Mouse (Mus musculus) liver, embryonic 14 days (tissue): ENCODE measurements around the gene Igf1r. TPM values are rescaled to one million over a fixed set of nuclear protein-coding genes. Genes with fewer than 3 reads are reported as not detected.

ENCODE experiments used
- polyA plus RNA-seq: library from polyadenylated mRNA; depleted of rRNA; stranded (reverse); fragments of >200 nt; gene quantifications from 2 replicates; pipeline ENCODE4 v1.2.3, GENCODE M21; 2012; rRNA removed

Igf1r gene
- 2.6 and 2.7 TPM in 2 replicates for polyA plus RNA-seq

GRCm38 (mm10) chr7:67952777-67953700, at the start of gene Igf1r:
Igf1r (plus strand) TSS chr7:67952827.

DNA sequence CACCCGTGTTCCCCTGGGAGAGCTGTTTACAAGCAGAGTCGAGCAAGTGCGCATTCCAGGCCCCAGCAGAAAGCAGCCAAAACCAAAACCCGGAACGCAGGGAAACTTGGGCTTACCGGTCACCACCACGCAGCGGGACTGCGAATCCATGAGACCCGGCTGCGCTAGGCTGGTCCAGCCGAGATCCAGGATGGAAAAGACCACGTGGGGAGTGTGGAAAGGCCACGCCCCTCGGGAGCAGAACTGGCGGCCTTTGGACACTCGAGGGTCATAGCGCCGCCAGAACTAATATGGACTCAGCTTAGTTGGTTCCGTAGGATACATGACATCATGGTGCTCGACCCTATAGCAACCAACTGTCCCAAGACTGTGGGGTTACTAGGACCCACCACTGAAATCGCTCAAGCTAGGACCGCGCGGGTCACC, 311.4 kb downstream of the Igf1r start, which contains the start of gene Pgpep1l:
TSS of gene Pgpep1l (minus strand) at position 206 of the 426 bp plus-strand sequence.

DNA sequence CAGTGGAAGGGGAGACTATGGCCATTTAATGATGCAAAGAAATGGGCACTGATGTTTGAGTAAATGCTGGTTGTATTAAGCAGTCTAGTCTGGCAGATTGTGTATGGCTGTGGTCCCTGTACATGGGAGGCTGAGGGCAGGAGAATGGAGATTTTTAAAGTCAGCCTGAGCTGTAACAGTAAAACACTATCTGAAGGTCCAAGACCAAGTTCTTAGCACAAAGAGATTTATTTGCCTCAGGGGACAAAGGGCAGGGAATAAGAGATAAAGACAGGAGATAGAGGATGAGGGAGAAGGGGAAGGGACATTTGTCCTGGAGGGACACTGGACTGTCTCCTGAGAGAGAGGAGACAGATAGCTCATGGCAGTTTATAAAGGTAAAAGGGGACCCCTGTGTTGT, 320.9 kb downstream of the Igf1r start, which contains the start of gene Fam169b:
TSS of gene Fam169b (plus strand) at position 325 of the 400 bp plus-strand sequence.

Other genes starting within 250 kb of the Igf1r start
- gene Synm, start 193.1 kb upstream of the Igf1r start, polyA plus RNA-seq, result 0.02 and 0.05 TPM in 2 replicates